Mouse (Mus musculus): ENCODE data around the gene Cby3.
"Not testable (repeated sequence)": the region's sequence is repeated elsewhere in the genome, so short reads cannot be mapped to it uniquely, and the experiment has no call there.

Gene Cby3

GRCm38 (mm10) chr11:50361282-50361681, 7.0 kb downstream of the Cby3 start:
- not testable (repeated sequence) for DNase-seq (ENCODE audit: low spot score in 2 of 2)

GRCm38 (mm10) chr11:50364548-50364947, 10.3 kb downstream of the Cby3 start:
- DNase-seq (ENCODE audit: low spot score in 2 of 2), result peak; percentile 67 to 80

GRCm38 (mm10) chr11:50365322-50365721, 11.1 kb downstream of the Cby3 start:
- DNase-seq (ENCODE audit: low spot score in 2 of 2), result no peak

- DNase-seq (ENCODE audit: low spot score in 2 of 2), result no peak
Measured at GRCm38 (mm10) chr11:50367531-50367930, 13.3 kb downstream of the Cby3 start.

- no peak for DNase-seq (ENCODE audit: low spot score in 2 of 2)
Measured at GRCm38 (mm10) chr11:50369360-50369911, 15.2 kb downstream of the Cby3 start.

GRCm38 (mm10) chr11:50370969-50371368, 16.7 kb downstream of the Cby3 start:
- no peak for DNase-seq (ENCODE audit: low spot score in 2 of 2)

GRCm38 (mm10) chr11:50371399-50371841, 17.2 kb downstream of the Cby3 start:
- peak; percentile 59 to 66 for DNase-seq (ENCODE audit: low spot score in 2 of 2)

- no peak for DNase-seq (ENCODE audit: low spot score in 2 of 2)
Measured at GRCm38 (mm10) chr11:50371911-50372310, 17.6 kb downstream of the Cby3 start.

GRCm38 (mm10) chr11:50373086-50373485, 18.8 kb downstream of the Cby3 start:
- no peak for DNase-seq (ENCODE audit: low spot score in 2 of 2)

GRCm38 (mm10) chr11:50373621-50374020, 19.4 kb downstream of the Cby3 start:
- no peak for DNase-seq (ENCODE audit: low spot score in 2 of 2)

GRCm38 (mm10) chr11:50374286-50375015, 20.2 kb downstream of the Cby3 start:
- no peak for DNase-seq (ENCODE audit: low spot score in 2 of 2)

- no peak for DNase-seq (ENCODE audit: low spot score in 2 of 2)
Measured at GRCm38 (mm10) chr11:50375421-50375820, 21.2 kb downstream of the Cby3 start.

GRCm38 (mm10) chr11:50376156-50376790, 22.0 kb downstream of the Cby3 start:
- no peak for DNase-seq (ENCODE audit: low spot score in 2 of 2)

- peak; percentile 99 for DNase-seq (ENCODE audit: low spot score in 2 of 2)
Measured at GRCm38 (mm10) chr11:50376911-50377891, 22.9 kb downstream of the Cby3 start, which contains the start of gene Hnrnph1. Gene Hnrnph1 (plus strand): TSS chr11:50376990.

GRCm38 (mm10) chr11:50377892-50378684, 23.8 kb downstream of the Cby3 start:
- peak; percentile 80 to 87 for DNase-seq (ENCODE audit: low spot score in 2 of 2)

- DNase-seq (ENCODE audit: low spot score in 2 of 2), result no peak
Measured at GRCm38 (mm10) chr11:50379023-50379752, 24.9 kb downstream of the Cby3 start.

- DNase-seq (ENCODE audit: low spot score in 2 of 2), result no peak
Measured at GRCm38 (mm10) chr11:50381311-50381710, 27.0 kb downstream of the Cby3 start.

GRCm38 (mm10) chr11:50387167-50387679, 33.0 kb downstream of the Cby3 start:
- DNase-seq (ENCODE audit: low spot score in 2 of 2), result no peak

GRCm38 (mm10) chr11:50387697-50388096, 33.4 kb downstream of the Cby3 start:
- DNase-seq (ENCODE audit: low spot score in 2 of 2), result no peak

Data from natural killer cell, adult 2 months (primary cell).